Mouse (Mus musculus) C2C12 (cell line): ENCODE measurements around the gene Crtap. TPM values are rescaled to one million over a fixed set of nuclear protein-coding genes. Genes with fewer than 3 reads are reported as not detected.
A peak's percentile ranks its signal among the peaks of the same experiment; 100 is the strongest.

ENCODE experiments used
- H3K27me3 ChIP-seq: one replicate; pipeline ENCODE4 v1.6.1; 2011; ENCODE audit not compliant: control insufficient read depth, insufficient read depth, insufficient read length
- H3K36me3 ChIP-seq: one replicate; pipeline ENCODE4 v1.6.1; 2011; ENCODE audit not compliant: control insufficient read depth, insufficient read depth
- H3K4me3 ChIP-seq: one replicate; pipeline ENCODE4 v1.5.1; 2011; ENCODE audit warnings: mild to moderate bottlenecking, control low read depth; ENCODE audit not compliant: poor library complexity, insufficient read depth, severe bottlenecking
- H3K79me2 ChIP-seq: one replicate; pipeline ENCODE4 v1.6.1; 2011; ENCODE audit not compliant: control insufficient read depth, insufficient read depth
- H3K79me3 ChIP-seq: one replicate; pipeline ENCODE4 v1.6.1; 2011; ENCODE audit warnings: low read depth, control low read depth
- H3ac ChIP-seq: one replicate; pipeline ENCODE3; 2011; ENCODE audit warnings: low read depth; ENCODE audit not compliant: control insufficient read depth, insufficient read length
- CEBPB ChIP-seq: IDR thresholded peaks from one replicate; pipeline ENCODE4 v1.6.1; 2011; ENCODE audit warnings: low read depth, mild to moderate bottlenecking, control low read depth, moderate library complexity
- CTCF ChIP-seq: IDR thresholded peaks from one replicate; pipeline ENCODE4 v1.5.1; 2011; ENCODE audit not compliant: control insufficient read depth, insufficient read depth, insufficient read length
- FOSL1 ChIP-seq: IDR thresholded peaks from one replicate; pipeline ENCODE4 v1.8.0; 2011; ENCODE audit warnings: mild to moderate bottlenecking, low read length; ENCODE audit not compliant: poor library complexity, insufficient read depth, severe bottlenecking
- MAX ChIP-seq: IDR thresholded peaks from one replicate; pipeline ENCODE4 v1.6.1; 2011; ENCODE audit warnings: mild to moderate bottlenecking, control low read depth
- MYOD1 ChIP-seq: IDR thresholded peaks from one replicate; pipeline ENCODE4 v1.6.1; 2011; ENCODE audit warnings: low read depth; ENCODE audit not compliant: control insufficient read depth, insufficient read length
- MYOG ChIP-seq: IDR thresholded peaks from one replicate; pipeline ENCODE4 v1.6.1; 2011; ENCODE audit not compliant: control insufficient read depth, insufficient read length; ENCODE audit errors: extremely low read depth
- USF1 ChIP-seq: IDR thresholded peaks from one replicate; pipeline ENCODE4 v1.6.1; 2011; ENCODE audit warnings: low read depth, mild to moderate bottlenecking, control low read depth, moderate library complexity
- long read RNA-seq, 2 experiments: library from polyadenylated mRNA; unstranded; transcript quantifications; one replicate each; pipeline ENCODE4 v2.0.0; 2019 to 2020
- polyA plus RNA-seq: library from polyadenylated mRNA; unstranded; fragments of >200 nt; fragmentation: generic; extraction: Trizol; gene quantifications from one replicate; pipeline ENCODE4 v1.2.1, GENCODE M21; 2012; ENCODE audit warnings: missing spikeins

Crtap gene
- 116 TPM for polyA plus RNA-seq
- long read RNA-seq, experiment 1, transcript Crtap-201 (7 exons, 1,674 nt) = major isoform, 151 of 177 reads
- long read RNA-seq, experiment 1, partial matches to known transcripts = 15 of 177 reads
- long read RNA-seq, experiment 1, other reads (novel, unspliced or antisense) = 9 of 177 reads
- long read RNA-seq, experiment 2, transcript Crtap-201 (7 exons, 1,674 nt) = major isoform, 791 of 823 reads
- long read RNA-seq, experiment 2, partial matches to known transcripts = 1 of 823 reads
- long read RNA-seq, experiment 2, other reads (novel, unspliced or antisense) = 30 of 823 reads

DNA sequence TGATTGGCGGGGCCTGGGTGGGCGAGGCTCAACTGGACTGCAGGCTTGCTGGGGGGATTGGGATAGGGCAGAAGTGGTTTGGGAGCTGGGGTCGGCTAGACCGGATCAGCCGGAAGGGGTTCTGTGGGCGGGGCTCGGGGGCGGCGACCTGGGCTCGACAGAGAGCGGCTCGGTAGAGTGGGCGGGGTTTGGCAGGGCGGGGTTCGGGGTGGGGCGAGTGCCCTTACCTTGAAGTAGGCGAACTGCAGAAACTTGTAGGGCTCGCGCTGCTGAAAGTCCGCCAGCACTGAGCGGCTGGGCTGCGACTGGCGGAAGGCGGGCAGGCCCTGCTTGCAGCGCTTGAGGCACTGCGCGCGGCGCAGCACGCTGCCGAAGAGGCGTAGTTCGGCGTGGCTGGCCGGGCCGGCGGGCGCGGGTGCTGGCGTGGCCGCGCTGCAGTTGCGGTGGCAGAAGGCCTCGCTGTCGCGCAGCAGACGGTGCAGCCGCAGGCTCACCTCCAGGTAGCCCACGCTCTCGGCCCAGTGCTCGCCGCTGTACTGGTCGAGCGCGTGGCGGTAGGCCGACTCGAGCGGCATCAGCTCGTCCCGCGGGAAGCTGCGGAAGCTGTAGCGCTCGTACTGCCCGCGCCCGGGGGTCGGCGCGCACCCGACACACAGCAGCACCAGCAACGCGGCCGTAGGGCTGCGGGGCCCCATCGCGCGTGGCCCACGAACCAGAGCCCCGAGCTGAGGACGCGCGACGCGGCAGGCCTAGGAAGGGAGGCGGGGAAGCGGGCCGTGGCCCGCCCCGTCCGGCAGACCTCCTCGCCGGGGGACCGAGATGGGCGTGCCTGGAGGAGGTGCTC, at the start of gene Crtap:
Crtap (minus strand) TSS at position 771 of the 844 bp plus-strand sequence.
- Histone ChIP-seq H3K4me3 (peak within 1 kb of the TSS; percentile 55), H3ac (peak within 1 kb of the TSS; percentile 90), H3K79me3 (peaks cover 11% of the 10 kb centered on the region), H3K36me3 (no peaks in the 10 kb centered on the region), H3K27me3 (no peaks in the 10 kb centered on the region), H3K79me2 (peaks cover 24% of the 10 kb centered on the region)
- TF ChIP-seq MYOD1 = no peak
- no peak for TF ChIP-seq USF1
- TF ChIP-seq MYOG = no peak
- no peak for TF ChIP-seq FOSL1
- peak; percentile 53 for TF ChIP-seq MAX
- no peak for TF ChIP-seq CEBPB
- TF ChIP-seq CTCF = no peak

DNA sequence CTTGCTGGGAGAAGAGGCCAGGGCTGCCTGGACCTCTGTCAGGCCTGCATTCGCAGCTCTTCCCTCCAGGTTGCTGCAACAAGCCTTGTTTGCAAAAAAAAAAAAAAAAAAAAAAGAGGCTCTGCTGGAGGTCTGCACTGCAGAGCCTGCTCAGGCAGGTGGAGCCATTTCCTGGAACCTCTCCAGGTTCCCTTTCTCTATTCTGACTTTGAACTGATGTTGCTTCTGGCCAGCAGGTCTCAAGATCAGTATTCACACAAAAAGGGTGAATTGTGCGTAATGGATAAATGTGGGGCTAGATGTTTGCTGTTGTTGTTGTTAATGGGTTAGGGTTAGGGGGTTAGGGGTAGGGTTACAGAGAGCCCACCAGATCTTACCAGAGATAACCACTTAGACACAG, 45.2 kb upstream of the Crtap start:
- no peaks in the 10 kb centered on the region for H3K79me3 ChIP-seq
- H3K27me3 ChIP-seq = no peaks in the 10 kb centered on the region
- H3K79me2 ChIP-seq = no peaks in the 10 kb centered on the region
- H3K36me3 ChIP-seq = no peaks in the 10 kb centered on the region
- TF ChIP-seq CTCF (no peak), FOSL1 (no peak), MAX (no peak), MYOG (no peak), USF1 (no peak), MYOD1 (no peak), CEBPB (no peak)
- no peak overlapping the region for H3K4me3 ChIP-seq
- H3ac ChIP-seq = no peak overlapping the region

DNA sequence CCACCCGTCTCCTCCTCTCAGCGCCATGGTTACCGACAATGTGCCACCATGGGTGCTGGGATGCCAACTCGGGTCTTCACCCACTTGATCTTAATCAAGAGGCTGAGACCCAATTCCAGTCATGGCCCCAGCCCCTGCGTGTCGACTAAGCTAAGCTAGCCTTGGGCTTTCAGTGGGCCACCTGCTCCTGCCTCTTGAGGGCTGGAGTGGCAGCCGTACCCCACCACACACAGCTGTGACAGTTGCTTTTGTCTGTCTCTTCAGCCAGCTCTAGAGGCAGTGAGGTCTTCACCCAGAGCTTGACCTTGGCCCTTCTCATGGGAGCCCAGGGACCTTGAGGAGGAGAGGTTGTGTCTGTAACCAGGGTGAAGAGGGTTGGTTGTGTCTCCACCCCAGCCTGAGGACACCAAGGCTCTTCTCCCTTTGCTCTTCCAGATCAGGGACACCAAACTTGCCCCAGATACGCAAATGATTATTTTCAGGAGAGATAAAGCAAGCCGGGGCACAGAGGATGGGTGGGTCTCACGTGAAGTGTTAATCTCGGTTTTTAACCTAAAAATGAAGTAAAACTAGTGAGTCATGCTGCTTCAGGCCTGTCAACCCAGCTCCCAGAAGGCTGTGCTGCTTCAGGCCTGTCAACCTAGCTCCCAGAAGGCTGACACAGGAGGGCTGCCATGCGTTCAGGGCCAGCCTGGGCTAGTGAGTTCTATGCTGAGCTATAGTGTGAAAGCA, 37.8 kb upstream of the Crtap start:
- no peaks in the 10 kb centered on the region for H3K79me3 ChIP-seq
- H3K4me3 ChIP-seq = no peak overlapping the region
- no peaks in the 10 kb centered on the region for H3K79me2 ChIP-seq
- H3K36me3 ChIP-seq = no peaks in the 10 kb centered on the region
- H3K27me3 ChIP-seq = no peaks in the 10 kb centered on the region
- TF ChIP-seq MAX = no peak
- no peak for TF ChIP-seq MYOD1
- TF ChIP-seq CEBPB = no peak
- TF ChIP-seq MYOG = no peak
- TF ChIP-seq FOSL1 = no peak
- TF ChIP-seq CTCF = no peak
- TF ChIP-seq USF1 = no peak
- no peak overlapping the region for H3ac ChIP-seq

DNA sequence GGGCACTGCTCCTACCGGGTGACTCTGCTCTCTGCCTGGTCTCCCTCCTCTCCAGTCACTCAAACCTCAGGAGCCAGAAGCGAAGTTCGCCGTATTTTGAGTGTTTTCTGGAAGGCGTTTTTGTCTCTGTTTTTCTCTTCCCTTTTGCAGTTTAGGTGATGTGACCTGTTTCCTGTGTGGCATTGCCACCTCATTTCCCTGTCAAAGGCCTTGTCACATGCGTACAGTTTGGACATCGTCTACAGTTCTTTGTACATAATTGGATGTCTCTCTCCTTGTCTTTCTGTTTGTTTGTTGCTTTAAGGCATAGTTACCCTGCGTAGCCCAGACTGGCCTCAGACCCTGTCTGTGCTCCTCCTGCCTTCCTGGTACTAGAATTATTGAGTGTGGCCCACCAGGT, 37.0 kb upstream of the Crtap start:
- Histone ChIP-seq H3K36me3 (no peaks in the 10 kb centered on the region), H3ac (no peak overlapping the region), H3K4me3 (no peak overlapping the region), H3K79me2 (no peaks in the 10 kb centered on the region), H3K79me3 (no peaks in the 10 kb centered on the region), H3K27me3 (no peaks in the 10 kb centered on the region)
- TF ChIP-seq FOSL1 = no peak

DNA sequence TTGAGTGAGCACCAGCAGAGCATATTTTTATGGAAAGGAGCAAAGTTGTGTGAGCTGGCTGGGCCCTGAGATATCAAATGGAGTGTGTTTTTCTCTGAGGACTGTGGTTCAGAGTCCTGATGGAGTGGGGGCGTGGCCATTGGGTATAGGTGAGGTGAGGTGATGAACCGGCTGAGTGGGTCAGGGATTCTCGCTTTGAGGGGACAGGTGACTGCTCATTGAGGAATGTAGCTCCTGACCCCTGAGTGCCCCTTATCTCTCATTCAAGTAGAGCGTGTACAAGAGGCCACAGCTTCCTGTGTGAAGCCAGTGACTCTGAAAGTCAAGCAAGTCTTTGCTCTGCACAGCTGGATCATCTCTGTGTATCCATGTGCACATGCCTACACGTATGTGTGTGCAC, 35.7 kb upstream of the Crtap start:
- Histone ChIP-seq H3K27me3 (no peaks in the 10 kb centered on the region), H3K4me3 (no peak overlapping the region), H3ac (no peak overlapping the region), H3K36me3 (no peaks in the 10 kb centered on the region), H3K79me2 (no peaks in the 10 kb centered on the region), H3K79me3 (no peaks in the 10 kb centered on the region)
- TF ChIP-seq MYOD1 (no peak), MYOG (no peak), CEBPB (no peak), USF1 (no peak), MAX (no peak), FOSL1 (no peak), CTCF (no peak)
